Comparison of ENCODE assay signal across 10 mouse cellular contexts in genomic region chr8:124921369-124922279, GRCm38 (mm10). TPM values are rescaled to one million over a fixed set of nuclear protein-coding genes. Genes with fewer than 3 reads are reported as not detected.
DNase-seq lines count a peak whose midpoint lies in the region; ATAC-seq and TF ChIP-seq lines count a peak whose summit lies in the region.
"Had no signal": no experiment of that assay in that cellular context is flagged by ENCODE, and none has a peak within 500 bp of the region (broad histone marks: within the 10 kb centered on the region; RNA-seq: fewer than 3 reads in every experiment).

No protein-coding gene starts in this region.

- peak; percentile 86 for ATAC-seq in intestine, embryonic 16.5 days
- ATAC-seq: forebrain, embryonic 16.5 days had no signal

- H3K4me3 ChIP-seq in kidney, adult 2 months (ENCODE audit: insufficient read depth, low read depth, low read length) = no peak overlapping the region
- H3K4me3 ChIP-seq in brown adipose tissue, adult 24 weeks (ENCODE audit: insufficient read depth, low read depth, low read length) = peak overlapping the region; percentile 8; the same call in 1 of the 2 replicates
- peak overlapping the region; percentile 4; the same call in 1 of the 2 replicates for H3K4me3 ChIP-seq in intestine, embryonic 16.5 days (ENCODE audit: low read length)

- H3K9me3 ChIP-seq in intestine, embryonic 16.5 days (ENCODE audit: control insufficient read depth, low read length) = no peaks in the 10 kb centered on the region

- TF ChIP-seq CTCF in kidney, adult 2 months (conservative IDR thresholded peaks at IDR 0.05; ENCODE audit: insufficient read depth, insufficient read length, low read depth, low read length) = 0 out of 2 replicates have a peak, but pooled peaks have one; percentile 20

- no peak for TF ChIP-seq POLR2A in kidney, adult 2 months (IDR thresholded peaks at IDR 0.05; ENCODE audit: low read depth, low read length)

- no peak overlapping the region for H3K9ac ChIP-seq in intestine, embryonic 16.5 days (ENCODE audit: low read depth, low read length)

- H3K4me2 ChIP-seq in intestine, embryonic 16.5 days (ENCODE audit: low read depth, low read length) = peak overlapping the region; percentile 36

- peaks cover 13% of the 10 kb centered on the region; the same call in 1 of the 2 replicates for H3K4me1 ChIP-seq in kidney, adult 2 months (ENCODE audit: control insufficient read depth, insufficient read depth, low read length)
- peaks cover 56% of the 10 kb centered on the region for H3K4me1 ChIP-seq in brown adipose tissue, adult 24 weeks (ENCODE audit: control insufficient read depth, insufficient read depth, insufficient read length, low read length)
- peaks cover 28% of the 10 kb centered on the region for H3K4me1 ChIP-seq in intestine, embryonic 16.5 days (ENCODE audit: control insufficient read depth, insufficient read depth, low read length)

- DNase-seq in kidney, adult 2 months = no peak
- DNase-seq in kidney, adult 11 months = no peak
- peak; percentile 57 for DNase-seq in skeletal muscle tissue, adult 2 months (ENCODE audit: low read depth, low spot score)
- no peak for DNase-seq in kidney, postnatal 14 days
- DNase-seq in cerebellum, postnatal 36 days = no peak
- no peak for DNase-seq in layer of hippocampus, postnatal 25 days (ENCODE audit: extremely low spot score in 1 of 2, low spot score in 1 of 2)
- DNase-seq: cerebellum, adult 9-10 months had no signal

- WGBS in kidney, adult 2 months = 59% methylated on average over 18 of the region's 18 CpGs
- 47% methylated on average over 18 of the region's 18 CpGs for WGBS in intestine, embryonic 16.5 days

- no peaks in the 10 kb centered on the region for H3K36me3 ChIP-seq in kidney, adult 2 months (ENCODE audit: control insufficient read depth, insufficient read depth, low read length)
- H3K36me3 ChIP-seq in intestine, embryonic 16.5 days (ENCODE audit: control insufficient read depth, insufficient read depth, low read length) = no peaks in the 10 kb centered on the region

- H3K27me3 ChIP-seq in kidney, adult 2 months (replicated peaks; ENCODE audit: control insufficient read depth, insufficient read depth, low read length) = no peaks in the 10 kb centered on the region
- no peaks in the 10 kb centered on the region for H3K27me3 ChIP-seq in intestine, embryonic 16.5 days (replicated peaks; ENCODE audit: control insufficient read depth, insufficient read depth, low read length)

- no peak overlapping the region for H3K27ac ChIP-seq in kidney, adult 2 months (ENCODE audit: insufficient read depth, low read depth, low read length)
- peak overlapping the region; percentile 87 for H3K27ac ChIP-seq in brown adipose tissue, adult 24 weeks (replicated peaks; ENCODE audit: low read depth, low read length)
- H3K27ac ChIP-seq in intestine, embryonic 16.5 days (ENCODE audit: low read length) = peak overlapping the region; percentile 43

RNA-seq across cellular contexts. Expression of gene Sprtn, which starts 23.9 kb away (rescaled TPM):
- polyA plus RNA-seq in kidney, adult 2 months (2012; rRNA removed) = 8.3 and 9.5 TPM in 2 replicates
- 10.2 and 14.9 TPM in 2 replicates for polyA plus RNA-seq in brown adipose tissue, adult 24 weeks (2012; ENCODE audit: insufficient read depth, insufficient read length, missing spikeins)
- polyA plus RNA-seq in intestine, embryonic 16.5 days (2015; fragmentation: Nextera tagmentation; extraction: Ambion mirVana) = 6.1 and 6.7 TPM in 2 replicates
- 10 to 100 TPM; 11.6 to 14.8 TPM for total RNA-seq in layer of hippocampus, postnatal 25 days (2021)

RNA-seq across cellular contexts. Expression of gene Exoc8, which starts 24.1 kb away (rescaled TPM):
- polyA plus RNA-seq in kidney, adult 2 months (2012; rRNA removed) = 8.2 and 8.4 TPM in 2 replicates
- polyA plus RNA-seq in brown adipose tissue, adult 24 weeks (2012; ENCODE audit: insufficient read depth, insufficient read length, missing spikeins) = 9.7 and 13.5 TPM in 2 replicates
- polyA plus RNA-seq in intestine, embryonic 16.5 days (2015; fragmentation: Nextera tagmentation; extraction: Ambion mirVana) = 3.2 and 6.0 TPM in 2 replicates
- 10 to 100 TPM; 36.9 to 37.3 TPM for total RNA-seq in layer of hippocampus, postnatal 25 days (2021)

RNA-seq across cellular contexts. Expression of gene Egln1, which starts 27.5 kb away (rescaled TPM):
- 35.8 and 38.8 TPM in 2 replicates for polyA plus RNA-seq in kidney, adult 2 months (2012; rRNA removed)
- polyA plus RNA-seq in brown adipose tissue, adult 24 weeks (2012; ENCODE audit: insufficient read depth, insufficient read length, missing spikeins) = 134 and 142 TPM in 2 replicates
- 9.4 and 11.0 TPM in 2 replicates for polyA plus RNA-seq in intestine, embryonic 16.5 days (2015; fragmentation: Nextera tagmentation; extraction: Ambion mirVana)
- 10 to 100 TPM; 60.3 to 69.1 TPM for total RNA-seq in layer of hippocampus, postnatal 25 days (2021)

RNA-seq across cellular contexts. Expression of gene 2810004N23Rik, which starts 58.7 kb away (rescaled TPM):
- 13.6 and 13.8 TPM in 2 replicates for polyA plus RNA-seq in kidney, adult 2 months (2012; rRNA removed)
- polyA plus RNA-seq in brown adipose tissue, adult 24 weeks (2012; ENCODE audit: insufficient read depth, insufficient read length, missing spikeins) = 12.9 and 17.1 TPM in 2 replicates
- 41.7 and 42.8 TPM in 2 replicates for polyA plus RNA-seq in intestine, embryonic 16.5 days (2015; fragmentation: Nextera tagmentation; extraction: Ambion mirVana)
- total RNA-seq in layer of hippocampus, postnatal 25 days (2021) = 10 to 100 TPM; 22.4 to 23.5 TPM

RNA-seq across cellular contexts. Expression of gene Gnpat, which starts 58.8 kb away (rescaled TPM):
- 69.7 and 72.9 TPM in 2 replicates for polyA plus RNA-seq in kidney, adult 2 months (2012; rRNA removed)
- 133 and 153 TPM in 2 replicates for polyA plus RNA-seq in brown adipose tissue, adult 24 weeks (2012; ENCODE audit: insufficient read depth, insufficient read length, missing spikeins)
- polyA plus RNA-seq in intestine, embryonic 16.5 days (2015; fragmentation: Nextera tagmentation; extraction: Ambion mirVana) = 75.4 and 83.6 TPM in 2 replicates
- total RNA-seq in layer of hippocampus, postnatal 25 days (2021) = 10 to 100 TPM; 61.7 to 69.2 TPM
